Mouse (Mus musculus) hindbrain, embryonic 12.5 days (tissue): ENCODE measurements around the gene B3gnt9. TPM values are rescaled to one million over a fixed set of nuclear protein-coding genes. Genes with fewer than 3 reads are reported as not detected.

Experiments
- ATAC-seq: fragments of 200-750 bp; cut with Nextera tagmentation; 2 replicates; pipeline ENCODE4 v1.8.0; 2017; ENCODE audit warnings: moderate TSS enrichment; ENCODE audit not compliant: low FRiP score
- H3K27ac ChIP-seq: fragments of 300-500 bp; sonication (generic); 2 replicates; pipeline ENCODE4 v1.5.1; 2016; ENCODE audit warnings: mild to moderate bottlenecking
- H3K27me3 ChIP-seq: fragments of 300-500 bp; sonication (generic); 2 replicates; pipeline ENCODE4 v1.6.1; 2016; ENCODE audit warnings: mild to moderate bottlenecking
- H3K36me3 ChIP-seq: fragments of 300-500 bp; sonication (generic); 2 replicates; pipeline ENCODE4 v1.6.1; 2016; ENCODE audit warnings: mild to moderate bottlenecking
- H3K4me1 ChIP-seq: fragments of 300-500 bp; sonication (generic); 2 replicates; pipeline ENCODE4 v1.6.1; 2016
- H3K4me2 ChIP-seq: fragments of 300-500 bp; sonication (generic); replicated peaks from 2 replicates; pipeline ENCODE4 v1.6.1; 2016; ENCODE audit warnings: mild to moderate bottlenecking
- H3K4me3 ChIP-seq: fragments of 300-500 bp; sonication (generic); 2 replicates; pipeline ENCODE4 v1.5.1; 2016; ENCODE audit warnings: mild to moderate bottlenecking
- H3K9ac ChIP-seq: fragments of 300-500 bp; sonication (generic); 2 replicates; pipeline ENCODE4 v1.6.1; 2016; ENCODE audit warnings: mild to moderate bottlenecking, moderate library complexity
- H3K9me3 ChIP-seq: fragments of 300-500 bp; sonication (generic); replicated peaks from 2 replicates; pipeline ENCODE4 v1.6.1; 2016; ENCODE audit warnings: mild to moderate bottlenecking
- WGBS: fragments of 180-500 bp; shearing (Covaris S2); methylation state at CpG from one replicate; pipeline ENCODE4 v1.1.7; 2016; 5-methylcytosine and 5-hydroxymethylcytosine counted together
- polyA plus RNA-seq: library from polyadenylated mRNA; unstranded; fragments of >200 nt; fragmentation: Nextera tagmentation; extraction: Ambion mirVana; gene quantifications from 2 replicates; pipeline ENCODE4 v1.2.1, GENCODE M21; 2016

The B3gnt9 gene
- polyA plus RNA-seq, 1 experiment from 2014 or later, result 7.5 TPM

DNA sequence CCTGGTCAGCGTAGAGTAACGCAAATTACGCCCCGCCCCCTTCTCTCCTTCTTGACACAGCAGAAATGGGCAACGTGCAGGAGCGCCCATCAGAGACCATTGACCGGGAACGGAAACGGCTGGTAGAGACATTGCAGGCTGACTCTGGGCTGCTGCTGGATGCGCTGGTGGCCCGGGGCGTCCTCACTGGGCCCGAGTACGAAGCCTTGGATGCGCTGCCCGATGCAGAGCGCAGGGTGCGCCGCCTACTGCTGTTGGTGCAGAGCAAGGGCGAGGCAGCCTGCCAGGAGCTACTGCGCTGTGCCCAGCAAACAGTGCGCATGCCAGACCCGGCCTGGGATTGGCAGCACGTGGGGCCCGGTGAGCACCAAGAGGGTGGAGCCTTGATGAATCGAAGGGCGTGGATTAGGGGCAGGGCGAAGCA lies 24.0 kb upstream of the B3gnt9 start:
- ATAC-seq, result peak; percentile 39
- WGBS, result 4% methylated on average over 28 of the region's 28 CpGs
- Histone ChIP-seq H3K4me1 (peaks cover 22% of the 10 kb centered on the region), H3K4me2 (peak overlapping the region; percentile 40), H3K9ac (no peak overlapping the region), H3K4me3 (0 out of 2 replicates have a peak overlapping the region, but pooled peaks have one; percentile 13), H3K9me3 (no peaks in the 10 kb centered on the region), H3K36me3 (peaks cover 34% of the 10 kb centered on the region), H3K27me3 (peaks cover 82% of the 10 kb centered on the region), H3K27ac (no peak overlapping the region)

GRCm38 (mm10) chr8:105276292-105277120 lies 21.6 kb upstream of the B3gnt9 start:
- WGBS, result 3% methylated on average over 30 of the region's 30 CpGs
- H3K36me3 ChIP-seq, result peaks cover 10% of the 10 kb centered on the region; the same call in 1 of the 2 replicates
- peak; percentile 73 for ATAC-seq
- H3K27ac ChIP-seq, result no peak overlapping the region
- peak overlapping the region; percentile 44 for H3K4me3 ChIP-seq
- H3K4me2 ChIP-seq, result peak overlapping the region; percentile 84
- H3K9me3 ChIP-seq, result no peaks in the 10 kb centered on the region
- H3K9ac ChIP-seq, result peak overlapping the region; percentile 57
- peaks cover 22% of the 10 kb centered on the region for H3K4me1 ChIP-seq
- peaks cover 97% of the 10 kb centered on the region for H3K27me3 ChIP-seq

GRCm38 (mm10) chr8:105275840-105276239 lies 20.9 kb upstream of the B3gnt9 start, which contains the start of gene Nol3:
Nol3 (plus strand) TSS chr8:105276140.
- Histone ChIP-seq H3K36me3 (0 out of 2 replicates have a peak, but pooled peaks cover 8% of the 10 kb centered on the region), H3K4me3 (peak within 1 kb of the TSS; percentile 44), H3K4me2 (peak within 1 kb of the TSS; percentile 84), H3K27ac (no peak within 1 kb of the TSS), H3K27me3 (peaks cover 99% of the 10 kb centered on the region), H3K9me3 (no peaks in the 10 kb centered on the region), H3K9ac (peak within 1 kb of the TSS; percentile 57), H3K4me1 (peaks cover 22% of the 10 kb centered on the region)
- WGBS, result 7% methylated on average over 10 of the region's 10 CpGs
- no peak for ATAC-seq

DNA sequence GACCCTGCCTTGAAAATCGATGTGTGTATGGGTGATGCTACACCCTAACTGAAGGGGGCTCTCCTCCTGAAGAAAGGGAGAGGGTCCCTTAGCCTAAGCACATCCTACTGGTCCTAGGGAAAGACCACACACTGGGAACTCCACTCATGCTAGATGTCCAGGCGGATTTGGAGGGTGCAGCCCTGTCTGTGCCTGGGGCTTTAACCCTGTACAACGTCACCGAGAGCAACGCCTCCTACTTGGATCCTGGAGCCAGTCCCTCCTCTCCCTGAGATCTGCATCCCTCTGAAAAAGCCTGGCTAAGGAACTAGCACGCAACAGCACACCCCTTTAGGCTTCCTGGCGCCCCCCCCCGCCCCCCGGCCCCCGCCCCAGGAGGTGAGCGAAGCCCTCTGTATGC lies 20.4 kb upstream of the B3gnt9 start:
- no peak for ATAC-seq
- WGBS, result 4% methylated on average over 11 of the region's 11 CpGs
- peak overlapping the region; percentile 84; the same call in 1 of the 2 replicates for H3K4me2 ChIP-seq

DNA sequence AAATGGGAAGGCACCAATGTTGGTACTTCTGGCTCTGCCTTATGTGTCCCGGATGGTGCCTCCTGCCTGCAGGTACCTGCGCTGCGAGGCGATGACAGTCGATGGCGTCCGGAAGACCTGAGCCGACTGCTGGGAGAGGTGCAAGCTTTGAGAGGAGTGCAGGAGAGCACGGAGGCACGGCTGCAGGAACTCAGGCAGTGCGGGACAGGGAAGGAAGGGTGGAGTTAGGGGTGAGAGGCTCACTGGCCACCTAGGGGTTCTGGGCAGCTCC lies 15.9 kb upstream of the B3gnt9 start:
- Histone ChIP-seq H3K4me3 (no peak overlapping the region), H3K36me3 (no peaks in the 10 kb centered on the region), H3K27me3 (peaks cover 99% of the 10 kb centered on the region), H3K4me1 (peaks cover 33% of the 10 kb centered on the region), H3K9ac (no peak overlapping the region), H3K4me2 (0 out of 2 replicates have a peak overlapping the region, but pooled peaks have one; percentile 11), H3K9me3 (no peaks in the 10 kb centered on the region; the same call in 1 of the 2 replicates), H3K27ac (no peak overlapping the region)
- 1% methylated on average over 11 of the region's 11 CpGs for WGBS
- ATAC-seq, result no peak

More for the DNA sequence above, 20.4 kb upstream of the B3gnt9 start:
- peak overlapping the region; percentile 44; the same call in 1 of the 2 replicates for H3K4me3 ChIP-seq
- H3K9me3 ChIP-seq, result no peaks in the 10 kb centered on the region
- H3K36me3 ChIP-seq, result 0 out of 2 replicates have a peak, but pooled peaks cover 4% of the 10 kb centered on the region
- H3K27me3 ChIP-seq, result peaks cover 99% of the 10 kb centered on the region
- no peak overlapping the region for H3K9ac ChIP-seq
- H3K4me1 ChIP-seq, result peaks cover 27% of the 10 kb centered on the region
- no peak overlapping the region for H3K27ac ChIP-seq

- peaks cover 99% of the 10 kb centered on the region for H3K27me3 ChIP-seq
- ATAC-seq, result no peak
- no peak overlapping the region for H3K27ac ChIP-seq
- no peaks in the 10 kb centered on the region; the same call in 1 of the 2 replicates for H3K9me3 ChIP-seq
- H3K36me3 ChIP-seq, result no peaks in the 10 kb centered on the region
- no peak overlapping the region for H3K9ac ChIP-seq
- no peak overlapping the region for H3K4me3 ChIP-seq
- peak overlapping the region; percentile 81 for H3K4me2 ChIP-seq
- peaks cover 28% of the 10 kb centered on the region for H3K4me1 ChIP-seq
- 2% methylated on average over 39 of the region's 39 CpGs for WGBS
Observed at GRCm38 (mm10) chr8:105270101-105270915, 15.4 kb upstream of the B3gnt9 start.

GRCm38 (mm10) chr8:105269461-105269947 lies 14.6 kb upstream of the B3gnt9 start, which contains the start of gene Hsf4:
Hsf4 (plus strand) TSS chr8:105269801.
- Histone ChIP-seq H3K36me3 (no peaks in the 10 kb centered on the region), H3K27ac (no peak within 1 kb of the TSS), H3K9me3 (no peaks in the 10 kb centered on the region; the same call in 1 of the 2 replicates), H3K4me1 (peaks cover 30% of the 10 kb centered on the region), H3K27me3 (peaks cover 99% of the 10 kb centered on the region), H3K4me2 (peak within 1 kb of the TSS; percentile 81), H3K4me3 (peak within 1 kb of the TSS; percentile 47), H3K9ac (peak within 1 kb of the TSS; percentile 25)
- 0 out of 2 replicates have a peak, but pooled peaks have one; percentile 4 for ATAC-seq
- WGBS, result under 1% methylated on average over 42 of the region's 42 CpGs

GRCm38 (mm10) chr8:105269075-105269458 lies 14.1 kb upstream of the B3gnt9 start:
- Histone ChIP-seq H3K27ac (no peak overlapping the region), H3K9ac (peak overlapping the region; percentile 25; the same call in 1 of the 2 replicates), H3K36me3 (no peaks in the 10 kb centered on the region), H3K4me1 (peaks cover 31% of the 10 kb centered on the region), H3K4me2 (peak overlapping the region; percentile 81), H3K27me3 (peaks cover 98% of the 10 kb centered on the region), H3K4me3 (peak overlapping the region; percentile 47), H3K9me3 (no peaks in the 10 kb centered on the region; the same call in 1 of the 2 replicates)
- peak; percentile 36 for ATAC-seq
- WGBS, result under 1% methylated on average over 10 of the region's 10 CpGs

DNA sequence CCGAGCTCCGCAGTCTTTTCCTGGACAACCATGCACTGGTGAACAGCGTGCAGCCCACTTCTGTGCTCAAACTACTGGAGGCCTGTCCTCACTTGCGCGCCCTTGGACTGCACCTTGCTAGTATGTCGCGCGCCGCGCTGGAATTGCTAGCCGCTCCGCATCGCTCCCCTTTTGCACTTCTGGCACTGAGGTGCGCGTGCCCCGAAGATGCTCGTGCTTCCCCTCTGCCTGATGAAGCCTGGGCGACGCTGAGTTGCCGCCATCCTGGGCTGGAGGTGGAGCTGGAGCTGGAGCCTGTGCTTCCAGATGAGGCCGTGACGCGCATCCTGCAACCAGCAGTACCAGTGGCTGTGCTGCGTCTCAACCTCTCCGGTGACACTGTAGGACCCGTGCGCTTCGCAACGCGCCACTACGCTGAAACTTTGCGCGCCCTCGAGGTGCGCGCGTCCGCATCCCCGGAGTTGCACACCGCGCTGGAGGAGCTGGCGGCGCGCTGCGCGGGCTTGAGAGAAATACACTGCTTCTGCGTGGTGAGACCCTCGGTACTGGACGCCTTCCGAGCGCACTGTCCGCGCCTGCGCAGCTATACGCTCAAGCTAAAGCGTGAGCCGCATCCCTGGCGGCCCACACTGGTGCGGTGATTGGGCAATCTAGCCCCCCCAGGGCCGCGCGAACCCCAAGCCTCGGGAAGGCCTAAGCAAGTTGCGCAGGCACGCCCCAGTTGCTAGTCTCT lies 13.6 kb upstream of the B3gnt9 start:
- H3K9ac ChIP-seq, result peak overlapping the region; percentile 25
- WGBS, result under 1% methylated on average over 65 of the region's 65 CpGs

DNA sequence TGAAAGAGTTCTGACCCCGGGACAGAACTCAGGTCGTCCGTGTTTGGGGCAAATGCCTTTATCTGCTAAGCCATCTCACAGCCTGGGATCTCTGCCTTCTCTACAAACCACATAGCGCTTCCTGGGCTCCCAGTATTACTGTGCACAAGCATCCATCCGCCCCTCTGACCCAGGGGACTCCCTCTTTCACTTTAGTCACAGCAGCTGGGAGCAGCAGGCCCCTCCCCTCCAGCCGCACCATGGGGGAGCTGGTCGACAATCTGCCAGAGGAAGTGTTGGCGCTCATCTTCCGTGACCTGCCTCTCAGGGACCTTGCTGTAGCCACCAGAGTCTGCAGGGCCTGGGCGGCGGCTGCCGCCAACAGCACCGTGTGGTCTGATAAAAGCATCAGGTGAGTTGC lies 11.8 kb upstream of the B3gnt9 start:
- Histone ChIP-seq H3K27me3 (peaks cover 96% of the 10 kb centered on the region), H3K9ac (no peak overlapping the region), H3K4me3 (no peak overlapping the region), H3K4me2 (no peak overlapping the region), H3K36me3 (no peaks in the 10 kb centered on the region), H3K9me3 (no peaks in the 10 kb centered on the region; the same call in 1 of the 2 replicates), H3K4me1 (peaks cover 31% of the 10 kb centered on the region), H3K27ac (no peak overlapping the region)
- no peak for ATAC-seq
- 8% methylated on average over 13 of the region's 13 CpGs for WGBS

More for the DNA sequence above, 13.6 kb upstream of the B3gnt9 start:
- H3K27me3 ChIP-seq, result peaks cover 98% of the 10 kb centered on the region
- ATAC-seq, result peak; percentile 83
- peaks cover 31% of the 10 kb centered on the region for H3K4me1 ChIP-seq
- peak overlapping the region; percentile 81 for H3K4me2 ChIP-seq
- H3K36me3 ChIP-seq, result no peaks in the 10 kb centered on the region
- H3K27ac ChIP-seq, result no peak overlapping the region
- H3K9me3 ChIP-seq, result no peaks in the 10 kb centered on the region; the same call in 1 of the 2 replicates
- peak overlapping the region; percentile 47 for H3K4me3 ChIP-seq

DNA sequence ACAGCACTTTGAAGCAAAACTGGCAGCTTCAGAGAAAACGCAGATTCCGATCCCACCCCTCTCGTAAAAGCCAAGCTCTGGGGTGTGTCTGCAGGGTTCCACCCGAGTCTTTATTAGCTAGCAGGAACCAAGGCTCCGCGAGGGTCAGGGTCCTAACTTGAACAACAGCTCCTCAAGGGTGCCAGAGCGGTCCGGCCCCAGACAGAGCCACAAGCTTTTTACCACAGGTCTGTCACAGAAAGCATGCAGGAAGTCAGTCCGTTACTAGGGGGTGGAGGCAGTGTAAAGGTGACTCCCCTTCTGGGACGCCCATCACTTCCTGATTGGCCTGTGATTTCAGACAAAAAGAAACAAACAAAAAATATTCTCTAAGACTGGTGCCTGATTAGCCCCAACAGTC lies 10.2 kb upstream of the B3gnt9 start:
- Histone ChIP-seq H3K4me3 (peak overlapping the region; percentile 57), H3K4me1 (peaks cover 25% of the 10 kb centered on the region), H3K9ac (no peak overlapping the region), H3K4me2 (peak overlapping the region; percentile 76), H3K9me3 (no peaks in the 10 kb centered on the region; the same call in 1 of the 2 replicates), H3K27me3 (peaks cover 96% of the 10 kb centered on the region), H3K27ac (no peak overlapping the region), H3K36me3 (no peaks in the 10 kb centered on the region)
- no peak for ATAC-seq
- 18% methylated on average over 10 of the region's 10 CpGs for WGBS
